Mouse (Mus musculus) heart, postnatal 0 days (tissue): ENCODE measurements around the gene Ap1m1. TPM values are rescaled to one million over a fixed set of nuclear protein-coding genes. Genes with fewer than 3 reads are reported as not detected.

ENCODE experiments used
- ATAC-seq: fragments of 200-750 bp; cut with Nextera tagmentation; 2 replicates; pipeline ENCODE4 v1.8.0; 2017; ENCODE audit warnings: low read depth, moderate number of reproducible peaks, moderate library complexity; ENCODE audit not compliant: insufficient read depth
- DNase-seq: peaks from one replicate; pipeline ENCODE4 v3.0.0-alpha.2; 2016; ENCODE audit warnings: low spot score
- H3K27ac ChIP-seq: fragments of 300-500 bp; sonication (generic); 2 replicates; pipeline ENCODE4 v1.5.1; 2014; ENCODE audit warnings: low read depth, mild to moderate bottlenecking
- H3K27me3 ChIP-seq: fragments of 300-500 bp; sonication (generic); 2 replicates; pipeline ENCODE4 v1.6.1; 2014; ENCODE audit warnings: low read length, mixed read lengths; ENCODE audit not compliant: control insufficient read depth, insufficient read depth
- H3K36me3 ChIP-seq: fragments of 300-500 bp; sonication (generic); replicated peaks from 2 replicates; pipeline ENCODE4 v1.6.1; 2014; ENCODE audit warnings: low read length, mixed read lengths; ENCODE audit not compliant: control insufficient read depth, insufficient read depth
- H3K4me1 ChIP-seq: fragments of 300-500 bp; sonication (generic); 2 replicates; pipeline ENCODE4 v1.6.1; 2014; ENCODE audit warnings: antibody characterized with exemption; ENCODE audit not compliant: control insufficient read depth, insufficient read depth
- H3K4me2 ChIP-seq: fragments of 300-500 bp; sonication (generic); 2 replicates; pipeline ENCODE4 v1.6.1; 2014; ENCODE audit warnings: low read depth, mild to moderate bottlenecking, low read length, moderate library complexity
- H3K4me3 ChIP-seq: fragments of 300-500 bp; sonication (generic); 2 replicates; pipeline ENCODE4 v1.5.1; 2014; ENCODE audit warnings: low read depth, low read length
- H3K9ac ChIP-seq: fragments of 300-500 bp; sonication (generic); replicated peaks from 2 replicates; pipeline ENCODE4 v1.6.1; 2014; ENCODE audit warnings: low read depth, low read length, mixed read lengths
- H3K9me3 ChIP-seq: fragments of 300-500 bp; sonication (generic); replicated peaks from 2 replicates; pipeline ENCODE4 v1.6.1; 2016; ENCODE audit warnings: low read length; ENCODE audit not compliant: control insufficient read depth
- CTCF ChIP-seq: IDR thresholded peaks from 2 replicates; pipeline ENCODE4 v1.5.1; 2016; ENCODE audit warnings: antibody characterized with exemption, control low read depth, low read depth
- EP300 ChIP-seq: IDR thresholded peaks from 2 replicates; pipeline ENCODE4 v1.6.1; 2016; ENCODE audit warnings: antibody characterized with exemption, low read depth
- WGBS: fragments of 180-500 bp; shearing (Covaris S2); extraction: QIAGEN DNeasy Blood & Tissue Kit; methylation state at CpG from one replicate; pipeline ENCODE4 v1.1.7; 2014; 5-methylcytosine and 5-hydroxymethylcytosine counted together
- polyA plus RNA-seq: library from polyadenylated mRNA; unstranded; fragments of >200 nt; fragmentation: Nextera tagmentation; extraction: Ambion mirVana; gene quantifications from 2 replicates; pipeline ENCODE4 v1.2.1, GENCODE M21; 2015
- total RNA-seq: library from RNA; depleted of rRNA; stranded (reverse); fragments of >200 nt; gene quantifications from 2 replicates; pipeline ENCODE4 v1.2.3, GENCODE M21; 2014; ENCODE audit warnings: low replicate concordance

Ap1m1 gene
- total and polyA plus RNA-seq, 2 experiments from 2014 or later: 36.1 to 83.4 TPM

DNA sequence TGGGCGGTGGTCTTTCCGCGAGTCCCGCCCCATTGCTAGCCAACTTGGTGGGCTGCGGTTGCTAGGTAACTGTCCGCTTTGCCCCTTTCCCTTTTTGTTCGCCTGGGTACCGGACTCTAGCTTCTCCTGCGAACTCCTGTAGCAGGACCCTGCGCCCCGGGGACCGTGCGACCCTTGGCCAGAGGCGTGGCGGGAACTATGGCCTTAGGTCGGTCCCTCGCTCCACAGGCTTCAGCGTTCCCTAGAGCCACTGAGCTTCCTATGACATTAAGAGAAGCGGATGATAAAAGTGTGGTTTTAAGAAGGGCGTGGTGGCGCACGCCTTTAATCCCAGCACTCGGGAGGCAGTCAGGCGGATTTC is 565 bp downstream of the Ap1m1 start:
- Histone ChIP-seq H3K9ac (peak overlapping the region; percentile 75), H3K36me3 (peaks cover 15% of the 10 kb centered on the region), H3K4me3 (peak overlapping the region; percentile 69), H3K27ac (peak overlapping the region; percentile 93), H3K9me3 (no peaks in the 10 kb centered on the region), H3K4me1 (peaks cover 8% of the 10 kb centered on the region), H3K4me2 (peak overlapping the region; percentile 94), H3K27me3 (no peaks in the 10 kb centered on the region)
- no peak for DNase-seq
- peak; percentile 7 for ATAC-seq
- under 1% methylated on average over 24 of the region's 24 CpGs for WGBS
- TF ChIP-seq CTCF: no peak
- no peak for TF ChIP-seq EP300

GRCm38 (mm10) chr8:72240951-72241350 is 1.1 kb downstream of the Ap1m1 start:
- ATAC-seq (no peak), DNase-seq (no peak)
- TF ChIP-seq CTCF: no peak
- Histone ChIP-seq H3K4me2 (peak overlapping the region; percentile 94), H3K27me3 (no peaks in the 10 kb centered on the region), H3K27ac (peak overlapping the region; percentile 93; the same call in 1 of the 2 replicates), H3K9me3 (no peaks in the 10 kb centered on the region), H3K4me3 (peak overlapping the region; percentile 69), H3K36me3 (peaks cover 15% of the 10 kb centered on the region), H3K9ac (peak overlapping the region; percentile 75; the same call in 1 of the 2 replicates), H3K4me1 (peaks cover 8% of the 10 kb centered on the region)
- WGBS: 58% methylated on average over 7 of the region's 7 CpGs

- Histone ChIP-seq H3K9ac (no peak overlapping the region), H3K27ac (no peak overlapping the region), H3K27me3 (no peaks in the 10 kb centered on the region), H3K36me3 (peaks cover 27% of the 10 kb centered on the region), H3K4me2 (no peak overlapping the region), H3K4me3 (no peak overlapping the region), H3K4me1 (peaks cover 8% of the 10 kb centered on the region), H3K9me3 (no peaks in the 10 kb centered on the region)
- ATAC-seq: no peak
- TF ChIP-seq EP300 (no peak), CTCF (no peak)
- DNase-seq: no peak
- 83% methylated on average over 1 of the region's 1 CpGs for WGBS
Observed at GRCm38 (mm10) chr8:72242226-72242625, 2.4 kb downstream of the Ap1m1 start.

DNA sequence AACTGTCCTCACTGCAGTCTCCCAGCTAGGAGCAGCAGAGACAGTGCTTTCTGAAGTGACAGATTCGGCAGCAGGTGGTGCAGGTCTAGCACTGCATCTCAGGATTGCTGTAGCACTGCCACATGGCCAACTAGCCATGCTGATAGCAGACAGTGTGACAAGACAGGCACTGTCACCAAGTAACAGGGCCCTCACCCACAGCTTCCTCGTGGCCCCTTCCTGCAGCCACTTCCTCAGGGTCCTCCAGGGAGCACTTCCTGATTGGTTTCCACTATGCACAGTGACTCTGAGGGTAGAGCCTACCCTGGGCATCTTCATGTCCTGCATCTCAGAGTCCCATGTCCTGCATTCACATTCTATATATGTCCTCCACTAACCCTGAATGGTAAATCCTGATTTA is 4.8 kb downstream of the Ap1m1 start:
- TF ChIP-seq CTCF: no peak
- TF ChIP-seq EP300: no peak
- Histone ChIP-seq H3K9ac (0 out of 2 replicates have a peak overlapping the region, but pooled peaks have one; percentile 15), H3K4me2 (no peak overlapping the region), H3K4me1 (peaks cover 8% of the 10 kb centered on the region), H3K36me3 (peaks cover 42% of the 10 kb centered on the region), H3K27ac (no peak overlapping the region), H3K27me3 (no peaks in the 10 kb centered on the region), H3K9me3 (no peaks in the 10 kb centered on the region), H3K4me3 (no peak overlapping the region)
- WGBS: 39% methylated on average over 2 of the region's 2 CpGs
- ATAC-seq (no peak), DNase-seq (no peak)

- H3K4me2 ChIP-seq: no peak overlapping the region
- H3K27me3 ChIP-seq: no peaks in the 10 kb centered on the region
- no peaks in the 10 kb centered on the region for H3K9me3 ChIP-seq
- peaks cover 7% of the 10 kb centered on the region for H3K4me1 ChIP-seq
- TF ChIP-seq CTCF (peak; percentile 76), EP300 (no peak)
- H3K27ac ChIP-seq: no peak overlapping the region
- peaks cover 41% of the 10 kb centered on the region for H3K36me3 ChIP-seq
- H3K4me3 ChIP-seq: no peak overlapping the region
- WGBS: 47% methylated on average over 7 of the region's 7 CpGs
- no peak for DNase-seq
- peak; percentile 25; the same call in 1 of the 2 replicates for ATAC-seq
- no peak overlapping the region for H3K9ac ChIP-seq
Observed at GRCm38 (mm10) chr8:72257171-72257901, 17.5 kb downstream of the Ap1m1 start.

DNA sequence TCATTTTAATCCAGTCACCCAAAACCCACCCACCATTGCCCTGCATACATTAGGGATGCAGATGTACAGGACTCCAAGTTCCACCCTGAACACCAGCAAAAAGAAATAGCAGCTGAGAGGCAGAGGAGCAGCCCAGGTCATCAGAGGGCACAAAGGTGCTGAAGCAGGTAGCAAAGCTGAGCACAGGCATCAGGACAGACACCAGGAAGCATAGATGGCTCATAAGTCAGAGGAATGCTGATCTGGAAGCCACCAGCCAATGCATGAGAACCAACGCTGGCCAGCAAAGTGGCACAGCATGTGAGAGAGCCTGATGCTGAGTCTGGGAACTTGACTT is 18.1 kb downstream of the Ap1m1 start:
- no peak for DNase-seq
- Histone ChIP-seq H3K4me3 (no peak overlapping the region), H3K9me3 (no peaks in the 10 kb centered on the region), H3K4me2 (no peak overlapping the region), H3K4me1 (peaks cover 7% of the 10 kb centered on the region), H3K9ac (no peak overlapping the region), H3K27me3 (no peaks in the 10 kb centered on the region), H3K27ac (no peak overlapping the region), H3K36me3 (peaks cover 36% of the 10 kb centered on the region)
- no peak for ATAC-seq
- TF ChIP-seq EP300 (no peak), CTCF (no peak)
- WGBS: 93% methylated on average over 1 of the region's 1 CpGs
